Mouse (Mus musculus) hindbrain, embryonic 10.5 days (tissue): ENCODE data around the gene Rpp25l. TPM values are rescaled to one million over a fixed set of nuclear protein-coding genes. Genes with fewer than 3 reads are reported as not detected.
A peak's percentile ranks its signal among the peaks of the same experiment; 100 is the strongest.

Experiments
- DNase-seq: peaks from one replicate; pipeline ENCODE4 v3.0.0-alpha.2; 2017; ENCODE audit warnings: low spot score
- H3K27ac ChIP-seq: fragments of 300-500 bp; sonication (generic); 2 replicates; pipeline ENCODE4 v1.5.1; 2016; ENCODE audit warnings: mild to moderate bottlenecking, moderate library complexity
- H3K27me3 ChIP-seq: fragments of 300-500 bp; sonication (generic); 2 replicates; pipeline ENCODE4 v1.6.1; 2016; ENCODE audit warnings: mild to moderate bottlenecking; ENCODE audit not compliant: poor library complexity, insufficient read depth, severe bottlenecking
- H3K36me3 ChIP-seq: fragments of 300-500 bp; sonication (generic); 2 replicates; pipeline ENCODE4 v1.6.1; 2016; ENCODE audit warnings: mild to moderate bottlenecking, moderate library complexity
- H3K4me1 ChIP-seq: fragments of 300-500 bp; sonication (generic); replicated peaks from 2 replicates; pipeline ENCODE4 v1.6.1; 2016; ENCODE audit warnings: mild to moderate bottlenecking
- H3K4me3 ChIP-seq: fragments of 300-500 bp; sonication (generic); 2 replicates; pipeline ENCODE4 v1.5.1; 2016; ENCODE audit warnings: mild to moderate bottlenecking, moderate library complexity
- H3K9me3 ChIP-seq: fragments of 300-500 bp; sonication (generic); 2 replicates; pipeline ENCODE4 v1.6.1; 2016; ENCODE audit warnings: mild to moderate bottlenecking, moderate library complexity
- WGBS: fragments of 180-500 bp; shearing (Covaris S2); methylation state at CpG from one replicate; pipeline ENCODE4 v1.1.7; 2016; 5-methylcytosine and 5-hydroxymethylcytosine counted together
- polyA plus RNA-seq: library from polyadenylated mRNA; unstranded; fragments of >200 nt; fragmentation: Nextera tagmentation; extraction: Ambion mirVana; gene quantifications from 2 replicates; pipeline ENCODE4 v1.2.1, GENCODE M21; 2016

Rpp25l gene
- polyA plus RNA-seq, 1 experiment from 2014 or later, result 89.7 TPM

GRCm38 (mm10) chr4:41671500-41671899 is 41.8 kb downstream of the Rpp25l start:
- no peak for DNase-seq
- H3K27ac ChIP-seq, result peak overlapping the region; percentile 84
- H3K4me3 ChIP-seq, result 0 out of 2 replicates have a peak overlapping the region, but pooled peaks have one; percentile 20
- WGBS, result 51% methylated on average over 5 of the region's 5 CpGs
- peaks cover 71% of the 10 kb centered on the region for H3K4me1 ChIP-seq
- 0 out of 2 replicates have a peak, but pooled peaks cover 9% of the 10 kb centered on the region for H3K27me3 ChIP-seq
- peaks cover 99% of the 10 kb centered on the region for H3K36me3 ChIP-seq
- no peaks in the 10 kb centered on the region for H3K9me3 ChIP-seq

GRCm38 (mm10) chr4:41670836-41671235 is 42.5 kb downstream of the Rpp25l start:
- H3K27ac ChIP-seq, result peak overlapping the region; percentile 84; the same call in 1 of the 2 replicates
- 0 out of 2 replicates have a peak, but pooled peaks cover 9% of the 10 kb centered on the region for H3K27me3 ChIP-seq

GRCm38 (mm10) chr4:41666646-41667045 is 46.7 kb downstream of the Rpp25l start:
- 0 out of 2 replicates have a peak, but pooled peaks cover 5% of the 10 kb centered on the region for H3K27me3 ChIP-seq
- 68% methylated on average over 11 of the region's 11 CpGs for WGBS
- DNase-seq, result peak; percentile 5
- peak overlapping the region; percentile 5; the same call in 1 of the 2 replicates for H3K27ac ChIP-seq
- no peaks in the 10 kb centered on the region for H3K9me3 ChIP-seq
- peaks cover 95% of the 10 kb centered on the region for H3K36me3 ChIP-seq
- H3K4me1 ChIP-seq, result peaks cover 75% of the 10 kb centered on the region
- H3K4me3 ChIP-seq, result no peak overlapping the region

More at GRCm38 (mm10) chr4:41670836-41671235, 42.5 kb downstream of the Rpp25l start:
- Histone ChIP-seq H3K9me3 (no peaks in the 10 kb centered on the region), H3K4me1 (peaks cover 70% of the 10 kb centered on the region), H3K4me3 (no peak overlapping the region), H3K36me3 (peaks cover 98% of the 10 kb centered on the region)
- DNase-seq, result no peak
- WGBS, result 83% methylated on average over 18 of the region's 18 CpGs

- H3K27me3 ChIP-seq, result 0 out of 2 replicates have a peak, but pooled peaks cover 3% of the 10 kb centered on the region
Measured at GRCm38 (mm10) chr4:41665009-41665675, 48.2 kb downstream of the Rpp25l start.

GRCm38 (mm10) chr4:41664533-41664932 is 48.8 kb downstream of the Rpp25l start:
- Histone ChIP-seq H3K4me1 (peaks cover 76% of the 10 kb centered on the region), H3K36me3 (peaks cover 95% of the 10 kb centered on the region), H3K27me3 (0 out of 2 replicates have a peak, but pooled peaks cover 8% of the 10 kb centered on the region), H3K27ac (peak overlapping the region; percentile 85), H3K4me3 (no peak overlapping the region), H3K9me3 (no peaks in the 10 kb centered on the region)
- 44% methylated on average over 7 of the region's 7 CpGs for WGBS
- DNase-seq, result peak; percentile 15

More at GRCm38 (mm10) chr4:41665009-41665675, 48.2 kb downstream of the Rpp25l start:
- WGBS, result 5% methylated on average over 6 of the region's 8 CpGs
- peak overlapping the region; percentile 25; the same call in 1 of the 2 replicates for H3K4me3 ChIP-seq
- H3K36me3 ChIP-seq, result peaks cover 95% of the 10 kb centered on the region
- peak overlapping the region; percentile 85 for H3K27ac ChIP-seq
- H3K9me3 ChIP-seq, result no peaks in the 10 kb centered on the region
- peaks cover 75% of the 10 kb centered on the region for H3K4me1 ChIP-seq
- DNase-seq, result peak; percentile 73

GRCm38 (mm10) chr4:41663614-41664013 is 49.7 kb downstream of the Rpp25l start:
- DNase-seq, result peak; percentile 20
- H3K4me1 ChIP-seq, result peaks cover 85% of the 10 kb centered on the region
- no peak overlapping the region for H3K4me3 ChIP-seq
- peaks cover 96% of the 10 kb centered on the region for H3K36me3 ChIP-seq
- 48% methylated on average over 9 of the region's 9 CpGs for WGBS
- no peaks in the 10 kb centered on the region for H3K9me3 ChIP-seq
- H3K27ac ChIP-seq, result peak overlapping the region; percentile 41
- 0 out of 2 replicates have a peak, but pooled peaks cover 12% of the 10 kb centered on the region for H3K27me3 ChIP-seq

- Histone ChIP-seq H3K4me3 (no peak overlapping the region), H3K36me3 (peaks cover 96% of the 10 kb centered on the region), H3K4me1 (peaks cover 94% of the 10 kb centered on the region), H3K27me3 (peaks cover 20% of the 10 kb centered on the region; the same call in 1 of the 2 replicates), H3K27ac (peak overlapping the region; percentile 41; the same call in 1 of the 2 replicates), H3K9me3 (no peaks in the 10 kb centered on the region)
- 75% methylated on average over 11 of the region's 11 CpGs for WGBS
- DNase-seq, result peak; percentile 18
Measured at GRCm38 (mm10) chr4:41662723-41663122, 50.6 kb downstream of the Rpp25l start.

Other genes with a start within 250 kb of the Rpp25l start
- gene Kif24, start 248.6 kb downstream of the Rpp25l start, polyA plus RNA-seq, result 13.7 and 14.6 TPM in 2 replicates
- gene Nudt2, start 248.4 kb downstream of the Rpp25l start, polyA plus RNA-seq, result 57.6 and 73.0 TPM in 2 replicates
- gene AI464131, start 210.5 kb downstream of the Rpp25l start, polyA plus RNA-seq, result 7.4 and 9.1 TPM in 2 replicates
- gene 1110017D15Rik, start 196.2 kb downstream of the Rpp25l start, polyA plus RNA-seq, result 8.1 and 14.7 TPM in 2 replicates
- 6.2 and 8.3 TPM in 2 replicates for gene Fam219a, start 144.0 kb downstream of the Rpp25l start, polyA plus RNA-seq
- 1.4 and 4.3 TPM in 2 replicates for gene Dnaic1, start 143.8 kb downstream of the Rpp25l start, polyA plus RNA-seq
- gene Enho, start 73.2 kb downstream of the Rpp25l start, polyA plus RNA-seq, result 27.3 and 50.9 TPM in 2 replicates
- gene Cntfr, start 16.4 kb downstream of the Rpp25l start, polyA plus RNA-seq, result 29.7 and 51.6 TPM in 2 replicates
- 84.3 and 91.4 TPM in 2 replicates for gene Il11ra1, start 13.5 kb downstream of the Rpp25l start, polyA plus RNA-seq
- gene Dctn3, start 9.6 kb upstream of the Rpp25l start, polyA plus RNA-seq, result 171 and 232 TPM in 2 replicates
- 0.36 and 0.88 TPM in 2 replicates for gene Arid3c, start 17.6 kb upstream of the Rpp25l start, polyA plus RNA-seq
- 22.9 and 24.3 TPM in 2 replicates for gene Galt, start 41.7 kb upstream of the Rpp25l start, polyA plus RNA-seq
- gene Sigmar1, start 42.6 kb upstream of the Rpp25l start, polyA plus RNA-seq, result 77.4 and 89.4 TPM in 2 replicates
- gene Ccl27a, start 60.7 kb upstream of the Rpp25l start, polyA plus RNA-seq, result 51.0 and 86.2 TPM in 2 replicates
- gene Gm21541, start 190.1 kb upstream of the Rpp25l start, polyA plus RNA-seq, result 0.50 TPM in 1 of 2 replicates, not detected in the other
- 2.3 and 2.8 TPM in 2 replicates for gene Gm20878, start 228.0 kb upstream of the Rpp25l start, polyA plus RNA-seq